In the genomic region with DNA sequence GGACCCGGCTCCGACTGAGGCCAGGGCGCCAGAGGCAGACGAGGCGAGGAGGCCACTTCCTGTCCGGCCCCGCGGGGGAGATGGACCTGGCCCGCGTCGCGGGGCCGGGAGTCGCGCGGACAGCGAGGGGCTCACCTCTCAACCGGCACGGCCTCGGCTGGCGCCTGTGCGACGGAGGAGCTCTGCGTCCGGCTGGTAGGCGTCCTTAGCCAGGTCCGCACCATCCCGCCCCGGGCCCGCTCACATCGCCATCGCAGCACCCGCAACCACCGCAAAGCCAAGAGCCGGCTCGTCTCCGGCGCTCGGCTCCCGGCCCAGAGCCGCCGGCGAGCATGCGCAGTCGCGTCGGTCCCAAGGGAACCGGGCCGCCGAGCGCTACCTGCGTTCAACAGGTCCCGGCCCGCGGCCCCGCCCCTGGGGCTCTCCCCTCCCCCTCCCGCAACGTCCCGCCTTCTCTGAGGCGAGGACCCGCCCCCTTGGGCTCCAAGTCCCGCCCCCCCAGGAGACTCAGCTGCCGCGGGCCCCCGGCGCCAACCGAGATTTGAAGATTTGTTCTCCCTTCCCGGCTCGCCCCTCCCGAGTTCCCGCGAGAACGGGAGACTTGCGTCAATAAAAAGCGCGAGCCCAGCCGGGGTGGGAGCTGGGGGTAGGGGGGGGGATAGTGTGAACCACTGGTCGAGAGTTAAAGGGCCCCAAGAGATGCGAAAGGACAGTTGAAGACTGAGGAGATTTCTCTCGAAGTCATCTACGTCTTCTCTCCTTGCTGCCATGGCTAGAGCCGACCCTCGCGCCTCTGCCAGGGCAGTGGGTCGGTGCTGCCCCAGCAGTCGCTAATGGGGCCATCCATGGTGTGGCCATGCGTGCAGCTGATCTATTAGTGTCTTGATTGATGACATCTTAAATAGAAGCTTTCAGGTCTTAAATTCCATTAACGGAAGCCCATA, we compare ENCODE assay signal across 8 mouse cellular contexts. TPM values are rescaled to one million over a fixed set of nuclear protein-coding genes. Genes with fewer than 3 reads are reported as not detected.
A peak's percentile ranks its signal among the peaks of the same experiment; 100 is the strongest.
DNase-seq lines count a peak whose midpoint lies in the region; ATAC-seq lines count a peak whose summit lies in the region.

A gene (minus strand): TSS at position 416 of the 944 bp plus-strand sequence.

- DNase-seq in adrenal gland, adult 18-20 months (ENCODE audit: low spot score in 2 of 2), result peak; percentile 87 to 89
- DNase-seq in embryo, embryonic 10.5 days (ENCODE audit: low spot score), result peak; percentile 97
- DNase-seq in gastrocnemius, postnatal 36 days, result peak; percentile 81 to 90
- DNase-seq in intestine, embryonic 14.5 days (ENCODE audit: low spot score), result peak; percentile 97
- peak; percentile 93 to 99 for DNase-seq in left cerebral cortex, postnatal 10 days (ENCODE audit: extremely low spot score in 1 of 2, low spot score in 2 of 2)
- DNase-seq in right cerebral cortex, postnatal 14 days, result peak; percentile 97
- DNase-seq in urinary bladder, postnatal 25 days (ENCODE audit: low spot score), result peak; percentile 92

- H3K4me2 ChIP-seq in intestine, embryonic 14.5 days (ENCODE audit: low read length), result peak within 1 kb of the TSS; percentile 73

- ATAC-seq in intestine, embryonic 14.5 days (replicated peaks; ENCODE audit: low FRiP score, low TSS enrichment, low read depth), result peak; percentile 94
- ATAC-seq in megakaryocyte progenitor cell, adult 5-6 weeks (replicated peaks; ENCODE audit: poor library complexity), result peak; percentile 80

- peak within 1 kb of the TSS; percentile 85 for H3K27ac ChIP-seq in intestine, embryonic 14.5 days (ENCODE audit: low read depth)

- H3K4me1 ChIP-seq in intestine, embryonic 14.5 days (replicated peaks; ENCODE audit: control insufficient read depth, insufficient read depth, low read length), result no peaks in the 10 kb centered on the region; the same call in 1 of the 2 replicates

- intact Hi-C loops in gastrocnemius, postnatal 36 days (cut with DNase I), result loop anchor here (5.0 kb wide), 1 partner anchor 178 kb away; a partner anchor contains a TSS
- intact Hi-C loops in left cerebral cortex, postnatal 10 days (cut with DNase I), result no loop called here

- H3K36me3 ChIP-seq in intestine, embryonic 14.5 days (ENCODE audit: control insufficient read depth, insufficient read depth, low read length), result no peaks in the 10 kb centered on the region

- H3K27me3 ChIP-seq in intestine, embryonic 14.5 days (replicated peaks; ENCODE audit: control insufficient read depth, insufficient read depth, low read length), result no peaks in the 10 kb centered on the region

- peak within 1 kb of the TSS; percentile 81 for H3K4me3 ChIP-seq in intestine, embryonic 14.5 days (ENCODE audit: low read depth, low read length)

- H3K9me3 ChIP-seq in intestine, embryonic 14.5 days (ENCODE audit: control insufficient read depth, low read length), result no peaks in the 10 kb centered on the region

- under 1% methylated on average over 73 of the region's 88 CpGs for WGBS in intestine, embryonic 14.5 days

- H3K9ac ChIP-seq in intestine, embryonic 14.5 days (ENCODE audit: low read length), result peak within 1 kb of the TSS; percentile 91

RNA-seq across cellular contexts. Expression of the gene that starts here (rescaled TPM):
- 10 to 100 TPM; 11.6 to 12.9 TPM for total RNA-seq in adrenal gland, adult 18-20 months (2021)
- 10 to 100 TPM; 15.3 to 17.8 TPM for total RNA-seq in gastrocnemius, postnatal 36 days (2021)
- 36.4 and 39.9 TPM in 2 replicates for polyA plus RNA-seq in intestine, embryonic 14.5 days (2014; fragmentation: Nextera tagmentation; extraction: Ambion mirVana)
- total RNA-seq in left cerebral cortex, postnatal 10 days (2021), result 10 to 100 TPM; 36.3 to 37.5 TPM
- 1.6 and 4.3 TPM in 2 replicates for total RNA-seq in megakaryocyte progenitor cell, adult 5-6 weeks (2015)
- 1.6 and 2.7 TPM in 2 replicates for total RNA-seq in megakaryocyte progenitor cell, adult 5-6 weeks (2017)

Comparison
In these comparisons a context has a peak if more than half of its experiments do, and no peak if none do; other contexts are left out.
1. Peak in every context shown above with its lines: DNase-seq, ATAC-seq, H3K4me3 ChIP-seq and H3K27ac ChIP-seq.